Mouse (Mus musculus): ENCODE data around the gene Trcg1.
A peak's percentile ranks its signal among the peaks of the same experiment; 100 is the strongest.

Trcg1 gene

GRCm38 (mm10) chr9:57261913-57262794, 25.8 kb downstream of the Trcg1 start, which contains the start of gene 1700017B05Rik:
1700017B05Rik (minus strand) TSS chr9:57262612.
- DNase-seq (ENCODE audit: low read depth, low spot score): peak; percentile 92

GRCm38 (mm10) chr9:57262795-57263684, 26.7 kb downstream of the Trcg1 start:
- DNase-seq (ENCODE audit: low read depth, low spot score): no peak

- no peak for DNase-seq (ENCODE audit: low read depth, low spot score)
Measured at GRCm38 (mm10) chr9:57265125-57265524, 28.8 kb downstream of the Trcg1 start.

DNA sequence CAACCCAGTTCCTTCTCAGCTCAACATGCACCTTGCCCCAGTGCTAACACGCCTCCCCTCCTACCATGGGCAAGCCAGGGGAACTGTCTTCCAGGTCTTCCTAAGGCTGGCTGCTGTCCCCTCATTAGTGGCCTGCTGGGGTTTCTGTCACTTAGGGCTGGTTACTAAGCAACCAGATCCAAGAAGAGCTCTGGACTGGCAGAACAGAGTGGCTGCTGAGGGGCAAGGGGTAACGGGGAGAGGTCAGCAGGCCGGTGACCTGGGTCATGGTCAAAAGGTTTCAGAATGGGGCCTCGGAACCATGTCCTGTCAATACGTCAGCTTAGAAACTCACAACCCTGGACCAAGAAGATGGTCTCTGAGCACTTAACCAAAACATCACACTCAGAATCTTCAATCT, 31.1 kb downstream of the Trcg1 start:
- DNase-seq (ENCODE audit: low read depth, low spot score): no peak

GRCm38 (mm10) chr9:57268078-57268477, 31.7 kb downstream of the Trcg1 start:
- no peak for DNase-seq (ENCODE audit: low read depth, low spot score)

- peak; percentile 36 for DNase-seq (ENCODE audit: low read depth, low spot score)
Measured at GRCm38 (mm10) chr9:57268575-57268974, 32.2 kb downstream of the Trcg1 start.

GRCm38 (mm10) chr9:57269384-57269783, 33.0 kb downstream of the Trcg1 start:
- no peak for DNase-seq (ENCODE audit: low read depth, low spot score)

DNA sequence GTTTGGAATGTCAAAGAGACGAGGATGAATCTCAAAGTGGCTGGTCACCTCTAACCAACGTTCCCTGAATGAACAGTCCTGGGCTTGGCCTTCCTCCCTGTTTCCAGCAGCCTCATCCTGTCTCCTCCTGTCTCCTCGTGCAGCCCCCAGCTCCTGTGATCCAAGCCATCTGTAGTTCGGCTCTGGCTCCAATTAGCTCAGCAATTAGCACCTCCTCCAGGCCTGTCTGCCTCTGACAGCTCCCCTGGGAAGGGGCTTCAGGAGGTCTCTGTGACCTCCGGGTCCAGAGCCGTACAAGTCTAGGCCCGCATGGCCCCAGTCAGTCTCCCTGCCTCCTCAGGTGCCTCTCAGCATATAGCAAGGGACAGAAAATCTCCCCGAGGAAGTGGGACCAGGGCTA, 34.0 kb downstream of the Trcg1 start:
- no peak for DNase-seq (ENCODE audit: low read depth, low spot score)

DNA sequence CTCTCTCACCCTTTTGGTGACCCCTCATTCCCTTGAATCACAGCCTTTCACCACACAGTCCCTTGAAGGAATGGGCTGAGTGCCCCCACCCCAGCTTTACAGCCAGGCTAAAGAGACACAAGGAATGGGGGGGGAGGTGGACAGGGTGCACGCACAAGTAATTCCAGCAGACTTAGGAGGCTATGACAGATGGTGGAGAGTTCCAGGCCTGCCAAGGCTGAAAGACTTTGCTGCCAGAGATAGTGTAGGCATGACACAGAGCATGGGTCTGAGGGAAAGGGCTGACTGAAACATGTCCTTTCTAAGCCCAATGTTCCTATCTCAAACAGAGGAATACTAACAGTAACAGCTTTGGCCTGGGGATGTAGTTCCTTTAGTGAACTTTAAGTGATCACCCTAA, 34.7 kb downstream of the Trcg1 start:
- no peak for DNase-seq (ENCODE audit: low read depth, low spot score)

- peak; percentile 38 for DNase-seq (ENCODE audit: low read depth, low spot score)
Measured at GRCm38 (mm10) chr9:57271837-57272562, 35.6 kb downstream of the Trcg1 start.

DNA sequence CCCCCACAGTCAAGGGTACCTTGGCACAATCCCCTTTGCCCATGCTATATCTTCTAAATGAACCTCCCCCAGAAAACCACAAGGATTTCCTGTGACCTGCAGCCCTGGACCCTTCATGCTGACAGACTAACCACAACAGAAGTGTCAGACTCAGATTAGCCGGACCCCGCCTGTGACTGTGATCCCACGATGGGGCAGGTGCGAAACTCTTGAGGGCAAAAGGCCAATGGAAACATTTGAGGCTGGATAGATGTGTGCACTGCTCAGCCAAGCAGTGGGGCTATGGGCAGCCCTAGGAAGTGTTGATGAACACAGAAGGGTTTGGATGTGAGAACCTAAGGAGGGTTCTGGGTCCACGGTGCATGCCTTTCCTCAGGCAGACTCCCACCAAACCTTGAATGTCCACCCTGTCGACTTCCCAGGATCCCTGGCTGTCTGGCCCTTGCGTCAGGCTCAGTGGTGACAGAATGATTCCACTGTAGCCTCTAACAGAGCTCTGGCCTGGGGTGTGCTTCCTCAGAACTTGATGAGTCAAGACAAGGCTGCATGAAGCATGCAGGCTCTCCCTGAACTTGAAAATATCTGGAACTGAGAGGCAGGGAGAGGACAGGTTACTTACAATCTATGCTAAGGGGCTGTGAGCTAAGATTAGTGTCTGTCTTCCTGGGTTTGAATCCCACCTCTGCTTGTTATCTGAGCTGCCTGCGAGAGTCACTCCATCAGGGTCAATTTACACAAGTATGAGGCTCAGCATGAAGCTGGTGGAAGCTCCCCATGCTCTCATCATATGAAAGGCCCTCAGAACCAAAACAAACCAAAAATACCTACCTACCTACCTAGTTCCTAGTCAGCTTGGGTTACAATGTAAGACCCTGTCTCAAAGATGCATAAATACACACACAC, 36.8 kb downstream of the Trcg1 start:
- peak; percentile 35 for DNase-seq (ENCODE audit: low read depth, low spot score)

DNA sequence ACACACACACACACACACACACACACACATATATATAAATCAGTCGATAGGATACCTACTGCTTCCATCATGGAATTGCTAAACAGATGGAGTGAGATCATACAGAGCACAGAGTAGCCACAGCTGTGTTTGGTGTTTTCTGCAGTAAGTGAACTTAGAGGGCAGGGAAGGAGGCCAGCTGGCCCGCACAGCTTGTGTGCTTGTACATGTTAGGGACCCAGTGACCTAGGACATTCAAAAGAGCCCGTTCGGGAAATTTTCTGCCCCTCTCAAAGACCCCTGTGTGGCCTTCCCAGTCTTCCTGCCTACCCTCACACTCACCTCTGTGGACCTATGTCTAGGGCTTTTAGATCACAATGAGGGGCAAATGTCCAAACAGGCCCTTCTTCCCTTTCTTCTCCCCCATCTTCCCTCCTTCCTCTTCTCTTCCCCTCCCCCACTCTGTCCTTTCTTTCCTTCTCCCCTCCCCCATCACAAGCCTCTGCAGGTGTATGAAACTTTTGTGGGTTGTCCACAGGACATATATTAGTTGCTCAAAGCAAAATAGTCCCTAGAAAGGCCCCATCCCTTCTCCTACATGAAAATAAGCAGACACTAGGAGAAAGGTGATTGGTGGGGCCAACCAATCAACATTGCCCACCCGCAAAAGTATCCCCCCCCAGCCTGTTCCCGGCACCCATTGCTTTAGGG, 37.6 kb downstream of the Trcg1 start:
- DNase-seq (ENCODE audit: low read depth, low spot score): peak; percentile 65

- DNase-seq (ENCODE audit: low read depth, low spot score): no peak
Measured at GRCm38 (mm10) chr9:57276311-57276710, 40.0 kb downstream of the Trcg1 start.

DNA sequence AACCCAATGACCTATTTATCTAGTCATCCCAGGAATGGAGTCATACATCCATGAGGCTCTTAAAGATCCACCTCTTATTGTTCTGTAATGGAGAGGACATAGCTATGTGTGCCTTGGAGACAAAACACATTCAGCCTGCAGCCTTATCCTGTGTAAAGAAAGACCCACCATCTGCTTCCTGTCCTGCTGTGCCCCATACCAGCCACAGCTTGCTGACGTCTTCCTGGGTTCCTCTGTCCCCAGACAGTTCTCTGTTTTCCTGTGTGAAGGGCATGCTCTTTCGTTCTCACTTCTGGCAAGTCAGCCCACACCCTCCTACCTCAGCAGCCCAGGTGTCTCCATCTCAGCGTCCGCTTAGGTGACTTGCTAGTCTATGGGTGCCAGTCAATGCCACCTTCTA, 41.9 kb downstream of the Trcg1 start:
- peak; percentile 62 for DNase-seq (ENCODE audit: low read depth, low spot score)

- DNase-seq (ENCODE audit: low read depth, low spot score): no peak
Measured at GRCm38 (mm10) chr9:57279441-57279840, 43.1 kb downstream of the Trcg1 start.

- DNase-seq (ENCODE audit: low read depth, low spot score): peak; percentile 48
Measured at GRCm38 (mm10) chr9:57281549-57281948, 45.2 kb downstream of the Trcg1 start.

DNA sequence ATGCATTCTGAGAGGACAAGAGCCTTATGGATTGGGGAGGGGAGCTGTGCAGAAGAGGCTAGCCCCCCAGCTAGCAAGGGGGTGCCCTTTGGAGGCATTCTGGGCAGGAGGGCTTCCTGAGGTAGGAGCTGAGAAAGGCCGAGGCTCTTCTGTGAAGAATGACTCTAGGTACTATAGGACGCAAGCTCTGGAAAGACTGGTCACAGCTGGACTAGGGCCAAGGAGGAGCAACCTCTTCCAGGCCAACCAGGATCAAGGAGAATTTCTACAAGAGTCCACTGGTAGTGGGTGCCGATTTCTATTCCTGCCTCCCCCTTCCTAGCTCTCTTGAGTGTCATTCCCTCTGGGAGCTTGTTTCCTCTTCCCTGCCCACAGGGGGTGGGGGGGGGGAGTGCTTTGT, 46.3 kb downstream of the Trcg1 start:
- DNase-seq (ENCODE audit: low read depth, low spot score): no peak

DNA sequence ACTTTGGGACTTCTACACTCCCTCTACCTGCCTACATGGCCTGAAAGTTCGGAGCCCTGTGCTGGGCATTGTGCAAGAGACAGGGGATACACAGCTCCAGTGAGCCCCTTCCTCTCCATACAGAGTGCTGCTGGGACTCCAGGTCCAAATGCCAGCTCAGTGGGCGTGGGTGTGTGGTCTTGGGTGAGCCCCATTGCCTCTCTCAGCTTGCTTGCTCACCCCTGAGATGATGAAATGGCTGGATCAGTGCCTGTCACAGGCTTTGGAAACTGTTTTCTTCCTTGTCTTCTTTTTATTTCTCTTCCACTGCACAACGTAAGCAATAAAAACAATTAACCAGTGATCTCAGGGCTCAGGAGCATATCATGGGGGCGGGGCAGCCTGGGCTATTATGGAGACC, 47.0 kb downstream of the Trcg1 start:
- DNase-seq (ENCODE audit: low read depth, low spot score): no peak

DNA sequence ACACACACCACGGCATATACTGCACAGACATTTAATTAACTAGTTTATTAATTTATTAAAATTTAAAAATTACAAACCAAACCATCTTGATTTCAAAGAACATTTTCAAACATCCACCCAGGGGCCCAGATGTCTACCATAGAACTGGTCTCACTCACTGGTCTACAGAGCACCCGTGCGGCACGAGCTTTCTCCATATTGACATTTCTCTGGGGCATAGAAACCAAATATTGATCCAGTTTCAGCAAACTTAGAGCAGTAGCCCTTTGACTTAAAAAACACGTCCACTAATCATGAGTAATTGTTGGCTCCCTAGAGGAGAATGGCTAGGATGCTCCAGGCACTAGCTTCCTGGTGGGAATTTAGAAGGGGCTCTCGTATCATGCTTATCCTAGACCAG, 50.8 kb downstream of the Trcg1 start:
- DNase-seq (ENCODE audit: low read depth, low spot score): no peak

- no peak for DNase-seq (ENCODE audit: low read depth, low spot score)
Measured at GRCm38 (mm10) chr9:57294905-57295304, 58.5 kb downstream of the Trcg1 start.

Measured in A20 (cell line).